Mouse (Mus musculus) liver, embryonic 14.5 days (tissue): Measurements from ENCODE around the gene Ppp1r3c.

Experiments
- CTCF ChIP-seq: IDR thresholded peaks from 2 replicates; pipeline ENCODE4 v1.5.1; 2016; ENCODE audit warnings: antibody characterized with exemption, low read depth, control low read depth
- EP300 ChIP-seq: IDR thresholded peaks from 2 replicates; pipeline ENCODE4 v1.6.1; 2016; ENCODE audit warnings: antibody characterized with exemption, low read depth

GRCm38 (mm10) chr19:36736537-36736936 is at the start of gene Ppp1r3c:
- no peak for TF ChIP-seq CTCF
- TF ChIP-seq EP300, result no peak
